Mouse (Mus musculus) yolk sac, embryonic 10.5 days (tissue): ENCODE measurements around the gene Josd2.

Experiments
- DNase-seq: peaks from one replicate; pipeline ENCODE4 v3.0.0-alpha.2; 2017; ENCODE audit warnings: low spot score

The Josd2 gene

DNA sequence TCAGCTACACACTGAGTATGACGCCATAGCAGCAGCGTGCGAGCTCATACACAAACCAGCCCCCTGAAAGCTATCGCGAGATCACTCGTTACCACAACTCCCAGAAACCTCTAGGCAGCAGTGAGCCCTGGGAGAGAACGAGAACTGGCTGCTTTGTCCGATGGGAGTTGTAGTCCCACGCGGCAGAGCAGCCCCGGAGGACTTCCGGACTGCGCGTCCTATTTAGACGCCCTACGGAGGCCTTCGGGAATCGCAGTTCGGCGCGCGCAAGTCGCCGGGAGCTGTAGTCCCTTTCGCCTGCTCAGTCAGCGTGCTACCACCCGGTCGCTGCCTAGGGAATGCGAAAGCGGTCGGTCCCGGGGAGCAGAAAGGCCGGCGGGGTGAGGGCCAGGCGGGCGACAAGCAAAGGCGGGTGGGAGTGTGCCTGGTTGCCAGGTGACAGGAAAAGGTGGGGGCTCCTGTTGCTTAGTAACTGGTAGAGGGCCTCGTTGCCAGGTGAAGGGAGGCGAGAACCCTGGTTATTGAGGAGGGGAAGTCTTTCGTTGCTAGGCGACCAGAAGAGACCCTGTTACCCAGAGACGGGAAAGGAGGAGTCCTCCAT, at the start of gene Josd2:
TSS of gene Josd2 (plus strand) at position 170 of the 601 bp plus-strand sequence.
- peak; percentile 97 for DNase-seq

DNA sequence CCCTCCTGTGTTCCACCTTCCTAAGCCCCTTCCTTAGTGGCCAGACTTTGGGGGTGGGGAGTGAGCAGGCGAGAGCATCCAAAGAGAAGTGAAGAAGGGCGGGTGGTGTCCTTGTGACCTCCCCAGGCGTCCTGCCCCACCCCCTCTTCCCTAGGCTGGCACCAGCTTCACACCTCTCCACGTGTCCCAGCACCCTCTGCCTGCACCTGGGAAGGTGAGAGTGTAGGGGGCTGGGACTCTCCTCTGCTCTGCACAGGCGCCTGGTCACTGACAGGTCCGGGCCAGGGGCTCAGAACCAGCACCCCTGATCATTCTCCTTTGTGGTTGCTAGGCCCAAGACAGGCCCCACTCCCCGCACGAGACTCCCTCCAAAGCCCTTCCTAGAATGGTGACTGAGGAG, 40.1 kb upstream of the Josd2 start:
- no peak for DNase-seq

DNA sequence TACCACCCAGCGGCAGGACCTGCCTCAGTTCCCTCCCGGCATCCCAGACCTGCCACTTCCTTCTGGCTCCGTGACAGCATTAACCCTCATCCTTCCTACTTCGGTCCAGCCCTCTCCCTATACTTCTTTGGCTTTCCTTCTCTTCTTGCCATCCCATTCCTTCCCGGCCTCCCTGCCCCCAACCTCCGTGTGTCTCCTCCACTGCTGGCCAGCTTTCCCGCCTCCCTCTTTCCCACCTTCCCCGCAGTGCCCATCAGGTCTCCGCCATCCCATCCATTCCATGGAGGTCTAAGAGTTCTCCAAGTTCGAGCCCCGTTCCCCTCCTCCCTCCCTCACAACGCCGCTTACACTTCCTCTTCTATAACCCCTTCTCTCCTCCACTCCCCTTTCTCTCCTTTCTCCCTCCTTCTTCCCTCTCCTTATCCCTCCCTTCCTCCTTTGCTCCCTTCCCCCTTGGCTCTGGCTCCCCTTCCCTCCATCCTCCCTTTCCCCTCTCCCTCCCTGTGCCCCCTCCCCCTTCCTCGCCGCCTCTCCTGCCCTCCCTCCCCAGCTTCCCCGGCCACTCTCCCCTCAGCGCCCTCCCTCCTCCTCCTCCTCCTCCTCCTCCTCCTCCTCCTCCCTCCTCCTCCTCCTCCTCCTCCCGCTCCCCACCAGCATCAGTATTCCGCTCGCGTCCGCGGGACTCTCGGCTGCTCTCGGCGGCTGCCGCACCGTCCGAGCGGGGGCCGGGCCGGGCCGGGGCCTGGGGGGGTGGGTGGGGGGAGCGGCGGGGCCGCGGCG, 39.4 kb upstream of the Josd2 start:
- DNase-seq, result no peak

DNA sequence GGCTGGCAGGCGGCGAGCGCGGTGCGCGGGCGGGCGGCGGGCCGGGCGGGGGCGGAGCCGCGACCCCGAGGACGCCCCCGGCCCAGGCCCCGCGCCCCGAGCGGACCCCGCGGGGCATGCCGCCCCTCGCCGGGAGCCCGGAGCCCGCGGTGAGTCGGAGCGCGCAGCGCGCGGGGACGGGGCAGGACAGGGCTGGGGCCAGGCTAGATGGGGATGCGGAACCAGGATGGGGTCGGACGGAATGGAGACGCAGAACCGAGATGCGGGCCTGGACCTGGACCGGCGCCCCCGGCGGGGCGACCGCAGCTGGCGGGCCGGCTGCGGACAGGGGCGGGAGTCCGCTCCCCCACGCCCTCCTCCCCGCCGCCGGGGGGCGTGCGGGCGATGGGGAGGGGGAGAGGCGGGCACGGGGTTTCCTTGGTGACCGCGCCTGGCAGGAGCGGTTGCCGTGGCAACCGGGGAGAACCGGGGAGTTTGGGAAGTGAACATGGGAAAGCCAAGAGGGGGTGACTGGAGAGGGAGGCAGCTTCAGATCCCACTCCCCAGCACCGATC, 38.7 kb upstream of the Josd2 start, which contains the start of gene Lrrc4b:
TSS of gene Lrrc4b (plus strand) at position 51 of the 554 bp plus-strand sequence.
- DNase-seq, result no peak

DNA sequence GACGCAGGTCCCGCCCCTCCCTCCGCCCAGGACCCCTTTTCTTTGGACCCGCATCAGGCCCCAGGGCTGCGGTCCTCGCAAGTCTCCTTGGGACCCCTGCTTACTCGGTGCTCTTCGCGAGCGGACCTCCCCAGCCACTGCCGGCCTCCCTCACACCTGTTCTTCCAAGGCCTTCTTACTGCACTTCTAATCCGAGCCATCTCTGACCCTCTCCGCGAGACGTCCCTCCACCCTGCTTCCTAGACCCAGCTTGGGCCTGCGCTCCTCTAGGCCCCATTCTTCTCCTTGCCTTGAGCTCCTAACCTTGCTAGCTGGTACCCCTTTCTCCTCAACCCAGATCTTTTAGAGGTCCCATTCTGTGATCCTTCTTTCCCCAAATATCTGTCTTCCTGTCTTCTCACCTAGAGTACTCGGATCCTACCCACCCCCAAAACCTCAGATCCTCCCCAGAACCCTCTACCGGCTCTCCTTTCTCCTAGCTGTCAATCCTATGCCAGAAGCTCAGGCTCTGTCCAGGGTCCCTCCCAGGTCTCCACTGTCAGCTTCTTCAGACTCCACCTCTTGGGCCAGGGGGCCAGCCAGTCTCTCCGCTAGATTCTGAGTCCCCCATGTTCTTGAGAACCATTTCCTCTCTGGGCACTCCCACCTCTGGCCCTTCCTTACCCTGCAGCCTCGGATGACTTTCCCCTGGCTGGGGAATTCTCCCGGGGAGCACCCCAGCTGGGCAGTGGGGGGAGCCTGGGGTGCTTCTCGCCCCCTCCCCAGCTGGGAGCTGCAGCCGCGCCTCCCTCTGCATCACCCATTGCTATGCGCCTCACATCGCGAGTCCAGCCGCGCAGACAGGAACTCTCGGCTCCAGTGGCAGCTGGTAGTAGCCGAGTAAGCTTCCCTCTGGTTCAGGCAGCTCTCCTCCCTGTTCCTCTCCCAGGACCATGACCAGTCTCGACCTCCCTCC, 38.0 kb upstream of the Josd2 start:
- no peak for DNase-seq

DNA sequence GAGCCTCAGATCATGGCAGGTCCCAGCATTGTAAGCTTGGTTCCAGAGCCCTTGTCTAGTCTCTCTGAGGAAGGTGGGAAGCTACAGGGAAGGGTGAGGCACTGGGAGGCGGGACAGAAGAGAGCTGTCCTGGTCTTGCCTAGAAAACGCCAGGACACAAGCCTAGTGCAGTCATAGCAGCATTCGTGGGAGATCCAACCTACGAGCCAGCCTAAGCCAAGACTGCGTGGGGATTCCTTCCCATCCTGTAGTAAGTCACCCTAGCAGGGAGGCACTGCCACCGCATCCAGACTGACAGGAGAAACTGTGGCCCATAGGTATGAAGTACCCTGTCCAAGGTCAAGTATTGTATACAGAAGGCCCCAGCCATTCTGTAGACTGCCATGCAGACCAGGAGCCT, 35.2 kb upstream of the Josd2 start:
- DNase-seq, result no peak

DNA sequence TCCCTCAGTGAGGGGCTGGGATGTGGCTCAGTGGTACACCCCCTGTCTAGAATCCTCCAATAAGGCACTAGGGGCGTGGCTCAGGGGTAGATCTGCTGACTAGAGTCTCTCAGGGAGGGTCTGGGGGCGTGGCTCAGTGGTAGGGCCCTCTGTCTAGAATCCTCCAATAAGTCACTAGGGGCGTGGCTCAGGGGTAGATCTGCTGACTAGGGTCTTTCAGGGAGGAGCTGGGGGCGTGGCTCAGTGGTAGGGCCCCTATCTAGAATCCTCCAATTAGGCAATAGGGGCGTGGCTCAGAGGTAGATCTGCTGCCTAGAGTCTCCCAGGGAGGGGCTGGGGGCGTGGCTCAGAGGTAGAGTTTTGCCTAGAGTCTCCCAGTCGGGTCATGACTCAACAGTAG, 34.4 kb upstream of the Josd2 start:
- peak; percentile 61 for DNase-seq

DNA sequence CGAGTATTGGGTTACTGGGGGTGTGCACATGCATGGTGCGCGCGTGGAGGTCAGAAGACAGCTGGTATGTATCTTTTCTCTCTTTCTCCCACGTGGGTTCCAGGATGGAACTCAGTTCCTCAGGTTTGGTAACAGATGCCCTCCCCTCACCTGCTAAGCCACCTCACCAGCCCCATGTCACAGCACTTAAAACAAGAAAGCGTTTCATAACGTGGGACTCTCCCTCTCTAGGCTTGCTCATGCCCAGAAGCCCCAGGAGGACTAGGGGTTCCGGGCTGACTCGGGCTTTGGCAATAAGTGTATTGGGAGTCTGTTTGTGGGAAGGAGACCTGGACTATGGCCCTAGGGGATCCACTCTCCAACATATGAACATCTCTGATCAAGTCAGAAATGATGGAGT, 33.7 kb upstream of the Josd2 start:
- DNase-seq, result no peak

DNA sequence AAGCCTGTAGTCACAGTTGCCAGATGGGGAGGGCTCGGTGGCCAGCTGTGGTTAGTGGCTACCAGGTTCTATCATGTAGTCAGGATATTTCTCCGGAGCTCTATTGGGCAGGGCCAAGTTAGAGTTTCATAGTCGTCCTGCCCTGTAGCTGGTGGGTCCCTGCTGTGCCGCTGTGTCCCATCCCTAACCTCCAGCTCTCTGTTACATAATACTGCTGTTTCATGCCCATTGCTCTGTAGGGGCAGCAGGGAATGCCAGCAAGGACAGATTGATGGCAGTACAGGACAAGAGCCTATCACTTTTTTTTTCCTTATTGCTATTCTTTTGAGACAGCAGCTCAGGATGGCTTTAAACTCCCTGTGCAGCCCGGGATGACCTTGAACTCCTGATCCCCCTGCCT, 32.0 kb upstream of the Josd2 start:
- no peak for DNase-seq

DNA sequence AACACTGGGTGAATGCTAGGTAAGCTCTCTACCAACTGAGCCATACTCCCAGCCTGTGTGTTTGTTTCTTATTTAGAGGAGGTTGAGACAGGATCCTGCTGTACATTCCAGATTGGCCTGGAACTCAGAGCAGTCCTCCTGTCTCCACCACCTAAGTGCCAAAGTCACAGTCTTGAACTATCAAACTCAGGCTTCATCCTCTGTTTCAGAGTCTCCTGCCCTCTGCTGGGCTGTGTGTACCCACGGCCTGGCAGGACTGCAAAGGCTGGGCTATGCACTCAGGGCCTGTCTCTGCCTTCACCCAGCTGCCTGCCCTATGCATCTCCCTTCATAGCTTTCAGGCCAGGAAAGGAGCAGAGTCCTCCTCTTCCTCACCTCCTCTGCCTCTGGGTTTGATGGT, 31.5 kb upstream of the Josd2 start:
- no peak for DNase-seq

DNA sequence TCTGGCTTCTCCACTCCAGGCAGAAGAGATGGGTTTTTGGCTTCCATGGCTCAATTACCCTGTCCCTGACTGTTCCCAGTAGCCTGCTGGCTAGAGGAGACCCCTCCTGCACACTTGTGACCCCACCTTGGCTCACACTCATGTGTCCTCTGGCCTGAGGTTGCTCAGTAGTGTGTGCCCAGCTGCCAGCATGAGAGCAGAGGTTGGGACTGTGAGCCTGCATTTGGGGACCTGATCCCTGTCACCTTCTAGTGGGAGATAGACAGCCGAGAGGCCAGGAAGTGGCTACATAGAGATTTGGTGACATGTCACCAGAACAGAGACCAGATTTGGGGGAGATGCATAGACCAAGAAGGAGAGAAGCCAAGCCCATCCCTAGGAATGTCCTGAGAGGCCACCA, 30.6 kb upstream of the Josd2 start:
- DNase-seq, result no peak

DNA sequence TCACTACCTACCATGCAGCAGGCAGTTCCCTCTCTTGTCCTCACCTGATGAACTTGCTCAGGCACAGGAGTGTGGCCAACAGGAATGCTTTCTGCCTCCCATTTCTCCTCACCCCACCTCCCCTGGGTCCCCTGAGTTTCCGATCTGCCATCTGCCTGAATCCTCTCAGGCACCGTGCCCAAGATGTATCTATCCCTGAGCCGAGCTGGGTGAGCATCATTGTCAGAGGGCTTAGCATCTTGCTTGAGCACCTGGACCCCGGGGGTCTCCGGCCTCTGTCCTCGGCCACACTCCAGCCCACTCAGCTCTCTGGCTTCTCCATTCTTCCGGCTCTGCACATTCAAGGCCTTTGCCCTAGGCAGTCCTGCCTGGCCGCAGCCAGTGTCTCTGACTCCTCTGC, 29.8 kb upstream of the Josd2 start:
- DNase-seq, result no peak

DNA sequence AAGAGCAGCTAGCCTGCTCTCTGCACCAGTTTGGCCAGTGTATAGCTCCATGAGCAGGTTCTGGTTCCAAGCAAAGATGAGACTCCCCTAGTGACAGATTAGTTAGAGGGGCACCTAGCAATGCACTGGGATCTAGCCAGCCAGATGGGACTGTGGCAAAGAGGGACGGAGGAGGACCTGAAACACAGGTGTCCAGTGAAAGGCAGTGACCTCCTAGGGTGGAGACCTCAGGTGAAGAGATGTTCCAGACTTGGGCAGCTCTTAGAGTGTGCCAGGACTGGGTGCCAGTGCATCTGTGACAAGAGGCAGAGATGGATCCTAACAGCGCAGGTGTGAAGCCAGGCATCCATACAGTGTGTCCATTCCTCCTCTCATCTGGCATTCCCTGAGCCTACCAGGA, 28.1 kb upstream of the Josd2 start:
- no peak for DNase-seq

DNA sequence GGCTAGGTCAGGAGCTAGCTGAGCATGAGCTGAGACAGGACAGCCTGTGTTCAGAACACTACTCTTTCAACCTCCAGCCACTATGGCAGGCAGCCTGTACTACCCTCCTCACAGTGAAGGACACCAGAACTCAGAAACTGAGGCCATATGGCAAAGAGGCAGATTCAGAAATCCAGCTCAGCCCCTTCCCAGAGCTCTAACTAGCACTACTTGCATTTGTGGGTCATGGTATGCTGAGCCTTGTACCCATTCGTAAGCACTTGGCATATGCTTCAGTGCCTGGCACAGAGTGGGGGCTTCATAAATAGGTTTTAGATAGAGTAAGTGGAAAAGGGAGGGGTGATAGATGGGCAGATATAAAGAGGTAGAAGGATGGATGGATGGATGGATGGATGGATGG, 27.3 kb upstream of the Josd2 start:
- DNase-seq, result no peak

DNA sequence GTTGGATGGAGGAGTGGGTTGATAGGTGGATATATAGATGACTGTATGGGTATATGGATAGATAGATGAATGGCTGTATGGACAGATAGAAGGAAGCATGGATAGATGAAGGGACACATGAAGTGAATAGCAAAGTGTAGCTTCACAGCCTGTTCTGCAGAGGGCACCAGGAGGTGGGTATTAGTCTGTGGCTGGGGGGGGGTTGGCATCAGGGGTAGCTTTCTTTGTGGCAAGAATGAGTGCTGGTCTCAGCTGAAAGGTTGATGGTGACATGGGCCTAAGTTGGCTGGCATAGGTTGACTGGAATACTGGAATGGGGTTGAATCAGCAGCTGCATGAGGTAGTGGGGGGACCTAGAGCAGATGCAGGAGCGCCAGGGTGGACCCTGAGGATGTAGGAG, 26.6 kb upstream of the Josd2 start:
- DNase-seq, result no peak

DNA sequence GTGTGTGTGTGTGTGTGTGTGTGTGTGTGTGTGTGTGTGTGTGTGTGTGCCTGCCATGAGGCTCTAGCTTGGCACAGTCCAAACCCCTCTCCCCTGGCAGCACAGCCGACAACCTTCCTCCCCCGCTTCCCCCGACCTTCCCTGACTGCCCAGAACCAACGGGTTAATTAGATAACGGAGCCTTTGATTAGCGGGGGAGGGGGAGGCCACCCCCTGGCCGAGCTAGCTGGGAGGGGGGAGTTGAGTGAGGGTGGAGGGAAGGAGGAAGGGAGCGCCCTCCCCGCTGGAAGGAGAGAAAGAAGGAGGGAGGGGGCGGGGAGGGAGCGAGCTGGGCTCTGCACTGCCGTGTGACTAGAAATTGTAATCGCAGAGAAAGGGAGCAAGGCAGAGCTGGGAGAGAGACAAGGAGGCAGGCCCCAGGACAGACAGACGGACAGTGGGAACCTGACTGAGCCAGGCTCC, 26.1 kb upstream of the Josd2 start:
- no peak for DNase-seq

DNA sequence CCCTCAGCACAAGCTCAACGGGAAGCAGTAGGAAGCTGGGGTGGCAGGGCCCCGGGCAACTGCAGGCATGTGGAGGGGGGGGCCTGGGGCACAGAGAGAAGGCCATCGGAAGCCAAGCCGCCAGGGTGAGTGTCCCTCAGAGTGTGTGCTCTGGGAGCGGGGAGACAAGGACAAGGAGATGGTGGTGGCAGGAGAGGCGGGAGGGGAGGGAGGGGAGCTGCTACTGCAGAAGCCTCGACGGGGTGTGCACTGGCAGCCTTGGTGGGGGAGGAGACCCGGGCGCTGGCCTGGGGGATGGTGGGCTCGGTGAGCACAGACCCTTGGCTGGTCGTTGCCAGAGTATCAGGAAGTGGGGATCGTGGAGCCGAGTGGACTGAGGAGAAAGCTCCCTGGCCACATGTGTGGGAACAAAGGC, 25.4 kb upstream of the Josd2 start:
- no peak for DNase-seq

DNA sequence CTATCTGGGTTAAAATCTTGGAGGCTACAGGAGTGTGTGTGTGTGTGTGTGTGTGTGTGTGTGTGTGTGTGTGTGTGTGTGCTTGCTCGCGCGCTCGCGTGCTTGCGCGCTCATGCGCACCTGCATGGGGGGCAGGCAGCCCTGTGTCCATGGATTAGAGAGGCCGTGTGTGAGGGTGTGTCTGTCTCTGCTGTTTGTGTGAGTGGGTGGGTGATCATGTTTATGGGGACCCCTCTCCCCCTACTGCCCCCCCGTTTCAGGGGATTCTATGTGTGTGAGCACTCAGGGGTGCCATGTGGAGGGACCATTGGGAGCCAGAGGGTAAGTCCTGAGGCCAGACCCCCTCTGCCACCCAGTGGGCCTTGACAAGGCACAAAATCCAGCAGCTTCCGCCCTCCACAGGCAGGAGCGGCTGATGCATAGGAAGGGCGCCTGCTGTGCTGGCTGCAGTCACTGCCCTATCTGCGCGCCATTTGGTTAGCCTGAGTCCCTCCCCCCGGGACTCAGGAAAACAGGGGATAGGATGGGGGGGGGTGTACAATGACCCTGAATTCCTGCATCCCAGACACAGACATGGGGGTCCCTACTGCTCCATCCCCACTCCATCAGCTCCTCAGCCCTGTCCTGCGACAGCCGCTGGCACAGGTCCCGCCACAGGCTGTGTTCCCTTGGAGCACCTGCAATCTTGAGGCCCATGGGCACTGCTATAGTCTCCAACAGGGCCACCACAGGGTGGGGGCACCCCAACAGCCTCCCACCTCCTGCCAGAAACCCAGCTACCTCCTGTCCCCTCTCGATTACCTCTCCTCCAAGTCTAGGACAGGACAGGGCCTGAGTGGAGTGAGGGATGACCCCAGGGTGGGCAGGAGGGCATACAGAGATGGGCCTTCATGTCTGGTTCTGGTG, 24.3 kb upstream of the Josd2 start:
- DNase-seq, result no peak

DNA sequence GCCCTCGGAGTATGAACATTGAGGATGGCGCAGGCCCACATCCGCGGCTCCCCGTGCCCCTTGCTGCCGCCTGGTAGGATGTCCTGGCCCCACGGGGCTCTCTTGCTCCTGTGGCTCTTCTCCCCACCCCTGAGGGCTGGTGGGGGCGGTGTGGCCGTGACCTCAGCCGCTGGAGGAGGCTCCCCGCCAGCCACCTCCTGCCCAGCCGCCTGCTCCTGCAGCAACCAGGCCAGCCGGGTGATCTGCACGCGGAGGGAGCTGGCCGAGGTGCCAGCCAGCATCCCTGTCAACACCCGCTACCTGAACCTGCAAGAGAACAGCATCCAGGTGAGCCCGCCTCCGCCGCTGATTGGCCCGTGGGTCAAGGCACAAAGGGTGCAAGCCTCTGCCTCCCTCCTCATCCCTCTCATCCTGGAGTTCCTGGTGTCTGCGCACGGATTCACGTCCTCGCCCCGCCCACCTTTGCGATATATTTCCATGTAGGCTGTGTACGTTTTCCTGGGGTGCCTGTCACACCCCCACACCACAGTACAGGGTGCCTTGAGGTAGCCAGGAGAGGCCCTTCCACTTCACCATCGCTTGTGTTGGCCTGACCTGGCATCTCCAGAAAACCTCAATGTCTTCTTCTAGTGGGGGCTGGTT, 22.8 kb upstream of the Josd2 start:
- DNase-seq, result no peak

DNA sequence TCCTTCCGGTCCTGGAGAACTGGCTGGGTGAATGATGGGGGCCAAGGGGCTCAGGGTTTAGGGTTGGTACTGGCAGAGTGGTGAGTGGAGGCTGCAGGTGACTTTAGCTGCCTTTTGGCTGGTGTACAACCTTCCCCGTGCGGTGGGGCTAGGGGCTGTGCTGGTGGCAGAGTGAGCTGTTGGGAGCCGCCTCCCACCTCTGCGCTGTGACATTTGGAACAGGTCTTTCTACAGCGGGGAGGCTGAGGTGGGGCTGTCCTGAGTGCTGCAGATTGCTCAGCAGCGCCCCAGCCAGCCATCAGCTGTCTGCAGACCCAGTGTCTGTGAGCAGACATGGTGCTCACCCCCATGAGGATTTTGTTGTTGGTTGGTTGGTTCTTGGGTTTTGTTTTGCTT, 22.3 kb upstream of the Josd2 start:
- no peak for DNase-seq
